Mouse (Mus musculus): ENCODE results near the gene Rims1.

The Rims1 gene

DNA sequence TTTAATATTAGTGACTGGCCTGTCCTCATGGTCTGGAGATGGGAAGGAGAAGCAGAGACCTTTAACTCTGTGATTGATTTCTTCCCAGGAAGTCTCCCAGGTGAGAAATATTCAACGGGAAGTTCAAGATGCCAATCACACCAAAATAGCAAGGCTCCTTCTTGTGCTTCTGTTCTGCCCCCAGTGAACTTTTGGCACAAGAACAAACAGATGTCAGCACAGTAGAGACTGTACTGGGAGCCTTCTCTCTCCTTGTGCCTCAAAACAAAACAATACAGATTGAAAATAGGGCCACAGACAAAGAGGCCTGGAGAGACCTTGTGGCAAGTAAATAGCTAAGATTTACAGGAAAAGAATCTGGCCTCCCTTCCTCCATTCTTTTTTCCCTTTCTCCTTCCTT lies 110.7 kb downstream of the Rims1 start:
- in situ Hi-C loops (cut with MboI, MseI), result no loop called here

DNA sequence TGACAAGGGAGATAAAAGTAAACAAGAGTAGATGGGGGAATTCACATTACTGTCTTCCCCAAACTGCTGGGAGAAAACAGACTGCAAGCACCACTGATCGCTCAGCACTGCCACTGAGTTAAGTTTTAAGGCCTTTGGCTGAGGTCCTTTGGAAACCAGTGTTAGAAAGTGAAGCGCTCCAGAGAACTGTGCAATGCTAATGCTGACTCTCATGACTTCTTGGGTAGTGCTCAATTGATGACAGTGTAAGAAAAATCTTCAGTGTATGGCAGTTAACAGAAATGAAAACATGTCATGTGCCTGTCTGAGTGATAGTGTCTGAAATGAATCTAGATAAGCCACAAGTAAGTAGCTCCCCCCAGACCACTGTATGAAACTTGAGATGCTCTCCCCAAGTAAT lies 111.3 kb downstream of the Rims1 start:
- in situ Hi-C loops (cut with MboI, MseI), result no loop called here

- in situ Hi-C loops (cut with MboI, MseI), result no loop called here
These were observed 122.3 kb downstream of the Rims1 start for GRCm38 (mm10) chr1:22683455-22683854.

DNA sequence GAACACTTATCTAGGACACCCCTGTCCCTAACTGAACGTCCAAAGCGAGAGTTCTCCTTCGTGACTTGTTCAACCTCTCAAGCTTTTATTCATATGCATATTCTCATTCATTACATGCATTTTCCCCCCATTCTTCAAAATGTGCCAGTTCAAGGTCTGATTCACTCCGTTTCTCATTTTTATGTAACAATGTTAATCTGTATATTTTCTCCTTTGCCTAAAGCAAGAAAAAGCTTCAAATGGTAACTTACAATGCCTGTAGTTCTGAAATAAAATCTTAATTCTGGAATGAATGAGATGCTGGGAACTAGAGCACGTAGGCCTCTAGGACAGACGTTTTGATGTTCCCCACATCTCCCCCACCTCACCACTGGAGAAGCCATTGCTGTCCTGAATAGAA lies 141.6 kb downstream of the Rims1 start:
- in situ Hi-C loops (cut with MboI, MseI), result no loop called here

DNA sequence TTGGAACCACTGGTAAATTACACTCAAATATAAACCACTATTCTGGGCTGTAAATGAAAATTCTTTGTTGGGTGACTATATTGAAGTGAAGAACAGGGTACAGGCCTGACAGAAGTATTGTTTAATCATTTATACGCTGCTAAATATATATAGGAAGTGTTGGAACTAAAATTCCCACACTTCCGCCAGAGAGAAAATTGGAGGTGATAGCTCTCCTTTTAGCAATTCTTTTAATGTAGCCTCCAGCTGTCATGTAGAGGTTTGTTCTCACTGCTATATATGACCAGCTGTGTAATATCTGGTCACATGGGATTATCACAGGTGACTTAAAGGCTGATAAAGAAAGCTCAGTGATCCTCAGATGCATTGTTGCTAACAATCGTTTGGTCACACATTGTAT lies 144.0 kb downstream of the Rims1 start:
- in situ Hi-C loops (cut with MboI, MseI), result no loop called here

DNA sequence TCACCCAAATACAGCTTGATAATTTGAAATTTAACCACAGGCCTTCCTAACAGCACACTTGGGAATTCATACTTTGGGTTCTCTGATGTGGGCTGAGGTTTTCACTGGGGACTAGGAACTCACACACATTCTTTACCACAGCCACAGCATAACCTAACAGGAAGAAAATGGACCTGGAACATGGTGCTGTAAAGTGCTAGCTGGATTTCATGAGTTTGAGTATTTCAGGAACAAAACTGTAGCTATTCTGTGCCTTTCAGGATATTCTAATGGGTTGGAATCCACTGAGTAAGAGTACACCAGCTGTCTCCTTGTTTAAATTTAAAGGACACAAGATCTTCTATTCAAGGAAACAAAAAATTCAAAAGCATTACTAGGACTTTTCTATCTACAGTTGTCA lies 149.8 kb downstream of the Rims1 start:
- in situ Hi-C loops (cut with MboI, MseI), result no loop called here

DNA sequence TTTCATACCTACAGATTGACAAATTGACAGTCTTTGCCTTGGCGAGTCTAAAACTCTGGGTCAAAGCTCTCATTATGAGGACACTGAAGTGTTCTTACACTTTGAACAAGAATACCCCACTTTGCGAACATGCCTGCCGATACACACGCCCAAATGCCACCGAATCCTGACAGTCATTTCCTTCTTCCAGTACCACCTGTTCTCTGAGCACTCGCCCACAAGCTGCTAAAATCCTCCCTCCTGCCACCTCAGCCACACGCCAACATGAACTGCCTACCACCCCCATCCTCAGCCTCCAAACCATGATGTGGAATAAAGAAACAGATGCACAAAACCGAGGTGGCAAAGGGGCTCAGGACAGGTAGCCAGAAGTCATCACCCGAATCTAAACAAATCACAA lies 150.9 kb downstream of the Rims1 start:
- in situ Hi-C loops (cut with MboI, MseI), result no loop called here

GRCm38 (mm10) chr1:22650588-22650987 lies 155.2 kb downstream of the Rims1 start:
- in situ Hi-C loops (cut with MboI, MseI), result no loop called here

- in situ Hi-C loops (cut with MboI, MseI), result no loop called here
These were observed 156.4 kb downstream of the Rims1 start for GRCm38 (mm10) chr1:22649432-22649831.

DNA sequence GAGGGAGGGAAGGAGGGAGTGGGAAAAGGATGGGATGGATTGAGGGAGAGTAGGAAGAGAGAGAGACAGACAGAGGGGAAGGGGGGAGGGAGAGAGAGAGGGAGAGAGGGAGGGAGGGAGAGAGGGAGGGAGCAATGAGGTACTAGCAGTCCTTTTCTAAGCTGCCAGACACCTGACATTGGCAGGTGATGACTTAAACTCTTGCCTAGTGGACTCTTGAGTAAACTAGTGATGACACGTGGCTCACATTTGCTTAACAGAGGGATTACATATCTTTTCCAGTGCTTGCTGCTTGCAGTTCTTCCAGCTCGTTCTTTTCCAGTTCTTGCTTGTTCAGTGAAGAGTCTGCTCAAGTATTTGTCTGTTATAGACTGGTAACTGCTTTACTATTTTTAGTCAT lies 160.5 kb downstream of the Rims1 start:
- in situ Hi-C loops (cut with MboI, MseI), result no loop called here

DNA sequence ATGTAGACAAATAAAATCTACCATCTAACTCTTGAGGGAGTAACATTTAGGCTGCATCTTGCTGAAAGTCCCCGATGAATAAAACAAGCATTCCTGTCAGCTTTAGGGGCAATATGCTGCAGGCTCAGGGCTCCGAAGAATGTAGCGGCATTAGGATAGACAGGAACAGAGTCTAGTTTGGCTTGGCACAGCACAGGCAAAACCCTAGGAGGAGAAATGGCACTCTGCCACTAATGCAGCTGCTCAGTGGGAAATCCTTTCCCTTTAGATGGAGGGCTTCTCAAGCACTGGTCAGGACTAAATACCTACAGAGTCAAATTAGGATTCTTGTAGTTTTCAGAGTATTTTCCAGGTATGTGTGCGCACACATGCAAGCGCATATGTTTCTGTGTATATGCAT lies 165.2 kb downstream of the Rims1 start:
- in situ Hi-C loops (cut with MboI, MseI), result no loop called here

DNA sequence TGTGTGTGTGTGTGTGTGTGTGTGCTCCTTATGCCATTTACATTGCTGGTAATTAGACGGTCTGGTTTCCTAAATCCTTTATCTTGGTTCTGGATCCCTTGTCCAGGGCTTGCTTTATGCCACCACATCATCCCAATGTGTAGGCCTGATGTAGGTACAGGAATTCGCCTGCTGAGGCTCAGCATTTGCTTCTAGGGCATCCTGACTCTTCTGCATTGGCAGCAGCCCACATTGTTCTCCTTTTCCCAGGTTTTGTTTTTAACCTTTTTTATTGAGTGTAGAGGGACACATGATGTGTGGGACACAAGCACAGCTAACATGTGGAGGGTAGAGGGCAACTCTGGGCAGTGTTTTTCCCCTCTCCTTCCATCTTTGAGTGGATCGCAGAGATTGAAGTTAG lies 166.1 kb downstream of the Rims1 start:
- in situ Hi-C loops (cut with MboI, MseI), result no loop called here

DNA sequence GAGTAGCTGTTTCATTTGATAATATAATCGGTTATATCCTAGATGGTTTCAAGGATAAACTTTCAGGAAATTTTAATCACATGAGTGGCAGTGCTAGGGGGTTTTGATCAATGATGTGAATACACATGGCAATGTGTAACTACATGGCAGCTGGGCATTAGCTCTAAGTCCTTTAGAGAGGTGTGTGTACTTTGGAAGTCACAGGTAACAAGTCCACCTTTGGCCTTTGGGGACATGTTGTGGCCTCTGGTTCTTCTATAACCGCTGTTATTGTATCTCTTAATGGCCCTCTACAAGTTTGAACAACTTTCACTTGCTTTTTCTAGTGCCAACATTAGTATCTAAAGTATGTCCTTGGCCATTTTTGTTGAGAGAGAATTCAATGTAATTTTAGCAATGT lies 171.9 kb downstream of the Rims1 start:
- in situ Hi-C loops (cut with MboI, MseI), result no loop called here

- in situ Hi-C loops (cut with MboI, MseI), result no loop called here
These were observed 173.2 kb downstream of the Rims1 start for GRCm38 (mm10) chr1:22632551-22632950.

GRCm38 (mm10) chr1:22631991-22632390 lies 173.8 kb downstream of the Rims1 start:
- in situ Hi-C loops (cut with MboI, MseI), result no loop called here

GRCm38 (mm10) chr1:22629011-22629410 lies 176.8 kb downstream of the Rims1 start:
- in situ Hi-C loops (cut with MboI, MseI), result no loop called here

GRCm38 (mm10) chr1:22627013-22627412 lies 178.8 kb downstream of the Rims1 start:
- in situ Hi-C loops (cut with MboI, MseI), result no loop called here

GRCm38 (mm10) chr1:22626295-22626694 lies 179.5 kb downstream of the Rims1 start:
- in situ Hi-C loops (cut with MboI, MseI), result no loop called here

DNA sequence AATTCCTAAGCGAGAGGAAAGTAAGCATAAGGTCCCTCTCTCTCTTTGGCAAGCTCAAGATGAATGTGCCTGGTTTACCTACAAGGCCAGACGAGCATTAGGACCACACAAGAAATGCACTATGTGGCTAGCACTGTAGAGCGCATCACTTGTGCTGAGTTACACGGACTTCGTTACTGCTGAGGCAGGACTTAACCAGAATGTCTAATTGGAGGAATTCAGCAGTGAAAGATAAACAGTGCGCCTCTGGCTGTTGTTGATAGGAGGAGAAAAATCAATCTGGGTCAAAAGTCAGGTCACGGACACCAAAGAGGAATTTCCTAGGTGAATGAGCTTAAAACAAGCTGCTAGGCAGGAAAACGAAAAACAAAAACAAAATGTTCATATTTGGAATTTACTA lies 185.0 kb downstream of the Rims1 start:
- in situ Hi-C loops (cut with MboI, MseI), result loop anchor here (25.0 kb wide), 2 partner anchors 541 to 666 kb away; no protein-coding TSS in a partner anchor

GRCm38 (mm10) chr1:22615601-22616000 lies 190.2 kb downstream of the Rims1 start:
- in situ Hi-C loops (cut with MboI, MseI), result loop anchor here (25.0 kb wide), 2 partner anchors 547 to 672 kb away; no protein-coding TSS in a partner anchor

DNA sequence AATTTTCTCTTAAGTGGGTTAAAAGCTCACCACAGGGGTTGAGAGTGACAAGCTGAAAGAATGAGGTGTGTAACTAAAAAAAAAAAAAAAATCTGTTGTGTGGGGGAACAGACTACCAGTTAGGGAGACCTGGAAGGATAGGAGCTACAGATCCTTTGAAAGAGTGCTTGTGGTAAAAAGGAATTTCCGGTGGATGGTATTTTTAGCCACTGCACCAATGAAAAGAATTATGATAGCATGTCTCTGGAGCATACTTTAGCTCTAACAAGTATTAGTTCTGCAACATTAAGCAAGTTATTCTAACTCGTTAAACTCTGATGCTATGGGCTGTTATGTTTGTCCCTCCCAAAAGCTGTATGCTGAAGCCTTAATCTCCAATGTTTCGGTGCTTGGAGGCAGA lies 192.2 kb downstream of the Rims1 start:
- in situ Hi-C loops (cut with MboI, MseI), result loop anchor here (25.0 kb wide), 2 partner anchors 549 to 674 kb away; no protein-coding TSS in a partner anchor

GRCm38 (mm10) chr1:22604329-22605044 lies 201.3 kb downstream of the Rims1 start:
- in situ Hi-C loops (cut with MboI, MseI), result loop anchor here (10.0 to 25.0 kb wide), 3 partner anchors 558 to 850 kb away; no protein-coding TSS in a partner anchor

GRCm38 (mm10) chr1:22596197-22596596 lies 209.6 kb downstream of the Rims1 start:
- in situ Hi-C loops (cut with MboI, MseI), result no loop called here

GRCm38 (mm10) chr1:22594841-22595240 lies 211.0 kb downstream of the Rims1 start:
- in situ Hi-C loops (cut with MboI, MseI), result no loop called here
